Mouse (Mus musculus): ENCODE measurements around the gene Abhd16b.
"Not testable (repeated sequence)": the region's sequence is repeated elsewhere in the genome, so short reads cannot be mapped to it uniquely, and the experiment has no call there.

Gene Abhd16b

GRCm38 (mm10) chr2:181487338-181488277 is 5.4 kb upstream of the Abhd16b start:
- peak; percentile 34 for DNase-seq (ENCODE audit: low read depth, low spot score)

DNA sequence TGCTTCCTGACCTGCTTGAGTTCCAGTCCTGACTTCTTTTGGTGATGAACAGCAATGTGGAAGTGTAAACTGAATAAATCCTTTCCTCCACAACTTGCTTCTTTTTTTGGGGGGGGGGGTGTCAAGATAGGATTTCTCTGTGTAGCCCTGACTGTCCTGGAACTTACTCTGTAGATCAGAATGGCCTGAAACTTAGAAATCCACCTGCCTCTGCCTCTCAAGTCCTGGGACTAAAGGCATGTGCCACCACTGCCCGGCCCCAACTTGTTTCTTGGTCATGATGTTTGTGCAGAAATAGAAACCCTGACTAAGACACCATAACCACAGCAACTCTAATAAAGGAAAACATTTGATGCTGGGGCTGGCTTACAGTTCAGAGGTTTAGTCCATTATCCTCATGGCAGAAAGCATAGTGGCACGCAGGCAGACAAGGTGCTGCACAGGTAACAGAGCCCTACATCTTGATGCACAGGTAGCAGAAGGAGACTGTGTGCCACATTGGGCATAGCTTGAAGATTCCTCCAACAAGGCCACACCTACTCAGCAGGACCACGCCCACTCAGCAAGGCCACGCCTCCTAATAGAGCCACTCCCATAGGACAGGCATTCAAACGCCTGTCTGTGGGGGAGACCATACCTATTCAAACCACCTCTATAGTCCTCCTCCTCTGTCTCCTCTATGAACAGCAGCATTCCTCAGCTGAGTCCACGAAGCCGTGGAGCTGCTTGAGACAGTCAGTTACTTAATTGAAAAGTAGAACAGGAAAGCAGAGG is 1.4 kb upstream of the Abhd16b start:
- DNase-seq (ENCODE audit: low read depth, low spot score), result no peak

DNA sequence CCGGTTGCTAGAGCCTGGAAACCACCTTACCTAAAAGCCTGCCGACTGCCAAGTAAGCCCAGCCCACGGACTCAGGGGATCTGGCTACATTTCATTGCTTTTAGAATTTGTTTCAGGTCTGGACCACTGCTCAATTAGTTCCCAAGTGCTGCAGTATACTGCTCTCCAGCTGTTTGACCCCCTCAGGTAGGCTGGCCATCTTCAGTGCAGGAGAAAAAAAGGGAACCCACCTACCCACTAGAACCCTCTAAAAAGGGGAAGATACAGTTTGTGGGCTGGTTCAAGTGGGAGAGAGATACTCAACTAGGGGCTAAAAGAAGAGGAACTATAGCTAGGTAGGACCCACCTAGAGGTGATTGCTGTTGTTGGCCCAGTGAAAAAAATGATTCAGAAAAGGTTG is 800 bp upstream of the Abhd16b start:
- no peak for DNase-seq (ENCODE audit: low read depth, low spot score)

- no peak for DNase-seq (ENCODE audit: low read depth, low spot score)
Measured at GRCm38 (mm10) chr2:181494266-181494945, 1.4 kb downstream of the Abhd16b start.

GRCm38 (mm10) chr2:181495845-181496244 is 2.8 kb downstream of the Abhd16b start:
- DNase-seq (ENCODE audit: low read depth, low spot score), result not testable (repeated sequence)

- DNase-seq (ENCODE audit: low read depth, low spot score), result peak; percentile 63
Measured at GRCm38 (mm10) chr2:181496281-181496680, 3.3 kb downstream of the Abhd16b start.

- DNase-seq (ENCODE audit: low read depth, low spot score), result peak; percentile 96
Measured at GRCm38 (mm10) chr2:181496831-181497547, 4.0 kb downstream of the Abhd16b start, which contains the start of gene Tpd52l2. Gene Tpd52l2, plus strand, starts transcription at chr2:181497142.

GRCm38 (mm10) chr2:181497548-181497875 is 4.5 kb downstream of the Abhd16b start:
- peak; percentile 53 for DNase-seq (ENCODE audit: low read depth, low spot score)

GRCm38 (mm10) chr2:181498644-181499043 is 5.6 kb downstream of the Abhd16b start:
- DNase-seq (ENCODE audit: low read depth, low spot score), result no peak

DNA sequence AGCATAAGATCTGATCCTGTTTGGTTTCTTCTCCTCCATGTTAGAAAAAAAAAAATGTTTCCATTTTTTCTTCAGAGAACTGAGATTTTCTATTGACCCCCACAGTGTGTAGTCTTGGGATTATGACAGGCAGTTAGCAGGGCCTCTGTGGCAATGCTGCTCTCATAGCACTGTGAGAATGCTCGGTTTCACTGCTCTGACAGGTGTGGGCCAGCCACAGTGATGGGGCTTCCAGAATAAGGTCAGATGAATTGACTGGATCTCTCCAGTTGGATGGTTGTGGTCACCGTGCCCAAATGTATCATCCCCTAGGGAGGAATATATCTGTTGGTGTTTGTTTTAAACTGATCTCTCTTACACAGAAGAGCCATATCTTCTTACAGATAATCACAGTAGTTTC is 16.2 kb downstream of the Abhd16b start:
- no peak for DNase-seq (ENCODE audit: low read depth, low spot score)

GRCm38 (mm10) chr2:181511231-181511630 is 18.2 kb downstream of the Abhd16b start:
- DNase-seq (ENCODE audit: low read depth, low spot score), result no peak

DNA sequence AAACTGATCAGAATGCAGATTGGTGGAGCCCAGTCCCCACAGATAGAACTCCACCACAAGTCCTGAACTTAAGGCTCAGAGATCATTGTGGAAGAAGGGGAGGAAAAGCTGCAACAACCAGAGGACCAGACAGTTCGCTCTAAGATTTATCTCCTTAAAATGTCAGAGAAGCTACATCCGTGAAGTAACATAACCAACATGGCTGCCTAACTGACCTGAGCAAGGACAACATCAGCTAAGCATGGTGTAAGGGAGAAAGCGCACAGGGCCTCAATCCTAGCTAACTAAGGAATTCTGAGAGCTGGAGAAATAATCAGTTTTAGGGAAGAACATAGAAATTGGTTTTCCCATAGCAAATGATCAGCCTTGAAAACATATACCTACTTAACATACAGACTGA is 26.2 kb downstream of the Abhd16b start:
- DNase-seq (ENCODE audit: low read depth, low spot score), result no peak

DNA sequence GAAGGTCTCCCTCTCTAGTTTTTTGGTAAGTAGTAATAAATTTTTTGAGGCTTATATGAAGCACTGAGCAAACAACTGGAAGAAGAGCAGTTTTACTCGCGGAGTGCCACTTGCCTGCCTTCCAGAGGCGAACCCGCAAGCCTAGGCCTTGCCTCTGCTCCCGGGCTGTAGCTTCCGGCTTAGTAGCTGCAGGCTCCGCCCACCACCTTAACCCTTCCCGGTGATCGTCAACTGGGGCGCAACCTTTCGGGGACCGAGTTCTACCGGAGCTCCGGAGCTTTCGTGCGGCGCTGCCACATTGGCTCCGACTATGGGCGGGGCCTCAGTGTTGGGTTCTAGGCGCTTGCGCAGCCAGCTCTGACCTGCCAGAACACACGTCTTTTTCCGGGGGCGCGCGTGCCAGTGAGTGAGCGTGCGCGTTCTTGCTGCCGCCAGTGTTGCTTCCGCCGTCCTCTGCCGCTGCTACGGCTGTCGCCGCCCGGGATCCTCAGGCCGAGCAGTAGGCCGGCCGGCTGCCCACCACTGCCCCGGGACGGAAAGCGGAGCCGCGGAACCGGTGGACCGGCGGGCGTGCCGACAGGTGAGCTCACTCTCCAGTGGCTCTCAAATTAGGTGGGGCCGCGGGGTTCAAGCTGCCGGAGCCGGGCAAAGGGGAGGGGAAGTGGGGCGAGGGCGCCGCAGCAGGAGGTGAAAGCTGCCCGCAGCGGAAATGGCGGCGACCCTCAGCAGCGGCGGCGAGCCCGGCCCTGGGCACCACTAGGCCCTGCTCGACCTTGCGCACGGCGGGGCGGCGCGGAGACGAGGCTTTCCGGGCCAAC is 27.3 kb downstream of the Abhd16b start, which contains the start of gene Dnajc5:
Gene Dnajc5 (plus strand): TSS at position 368 of the 818 bp plus-strand sequence.
- DNase-seq (ENCODE audit: low read depth, low spot score), result peak; percentile 95

DNA sequence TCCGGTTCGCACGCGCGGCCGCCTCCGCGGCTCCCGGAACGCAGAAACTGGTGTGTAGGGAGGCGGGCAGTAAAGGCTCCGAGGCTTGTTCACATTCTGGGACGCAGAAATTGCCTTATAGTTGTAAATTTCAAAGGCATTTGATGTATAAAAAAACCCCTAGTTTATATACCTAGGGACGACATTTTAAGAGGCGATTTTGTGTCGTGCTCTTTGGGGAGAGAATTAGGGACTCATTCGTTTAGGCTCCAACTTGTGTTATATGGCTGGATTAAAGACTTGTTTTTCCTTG is 27.9 kb downstream of the Abhd16b start:
- DNase-seq (ENCODE audit: low read depth, low spot score), result no peak

GRCm38 (mm10) chr2:181521491-181521890 is 28.5 kb downstream of the Abhd16b start:
- DNase-seq (ENCODE audit: low read depth, low spot score), result no peak

DNA sequence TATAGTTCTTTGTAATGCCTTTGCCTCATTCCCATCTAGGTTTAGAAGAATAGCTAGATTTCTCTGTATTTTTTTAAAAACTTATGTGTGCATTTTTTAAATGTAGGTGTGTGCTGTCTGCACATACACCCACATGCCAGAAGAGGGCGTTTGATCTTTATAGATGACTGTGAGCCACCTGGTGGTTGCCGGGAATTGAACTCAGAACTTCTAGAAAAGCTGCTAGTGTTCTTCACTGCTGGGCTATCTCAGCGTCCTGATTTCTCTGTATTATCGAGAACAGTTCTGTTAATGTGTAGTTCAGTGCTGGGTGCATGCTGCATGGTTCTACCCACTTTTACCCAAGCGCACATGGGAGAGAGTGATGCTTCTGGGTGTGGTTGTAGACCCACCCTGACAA is 29.8 kb downstream of the Abhd16b start:
- peak; percentile 14 for DNase-seq (ENCODE audit: low read depth, low spot score)

GRCm38 (mm10) chr2:181525526-181525925 is 32.5 kb downstream of the Abhd16b start:
- no peak for DNase-seq (ENCODE audit: low read depth, low spot score)

DNA sequence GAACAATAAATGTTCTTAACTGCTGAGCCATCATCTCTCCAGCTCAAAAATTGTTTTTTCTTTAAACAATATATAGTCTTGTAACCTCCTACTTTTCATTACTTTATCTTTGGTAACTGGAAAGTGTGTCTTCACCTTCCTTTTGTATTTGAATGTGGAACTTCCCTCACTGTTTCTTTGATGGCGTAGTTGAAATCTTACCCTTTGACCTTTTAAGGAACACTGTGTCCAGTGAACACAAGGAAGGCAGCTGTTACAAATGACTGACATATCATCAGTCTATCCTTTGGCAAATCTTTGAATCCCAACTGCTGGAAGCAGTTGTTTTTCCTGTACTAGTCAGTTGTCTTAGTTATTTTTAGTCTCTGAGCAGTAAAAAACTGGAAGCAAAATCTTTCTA is 36.1 kb downstream of the Abhd16b start:
- DNase-seq (ENCODE audit: low read depth, low spot score), result no peak

DNA sequence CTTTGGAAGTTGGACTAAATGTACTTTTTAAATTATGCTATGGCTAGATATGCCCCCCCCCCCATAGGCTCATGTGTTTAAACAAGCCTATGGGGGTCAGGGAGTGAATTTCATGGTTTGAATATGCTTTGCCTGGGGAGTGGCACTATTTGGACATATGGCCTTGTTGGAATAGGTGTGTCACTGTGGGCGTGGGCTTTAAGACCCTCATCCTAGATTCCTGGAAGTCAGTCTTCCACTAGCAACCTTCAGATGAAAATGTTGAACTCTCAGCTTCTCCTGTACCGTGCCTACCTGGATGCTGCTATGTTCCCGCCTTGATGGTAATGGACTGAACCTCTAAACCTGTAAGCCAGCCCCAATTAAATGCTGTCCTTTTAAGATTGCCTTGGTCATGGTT is 39.6 kb downstream of the Abhd16b start:
- DNase-seq (ENCODE audit: low read depth, low spot score), result no peak

DNA sequence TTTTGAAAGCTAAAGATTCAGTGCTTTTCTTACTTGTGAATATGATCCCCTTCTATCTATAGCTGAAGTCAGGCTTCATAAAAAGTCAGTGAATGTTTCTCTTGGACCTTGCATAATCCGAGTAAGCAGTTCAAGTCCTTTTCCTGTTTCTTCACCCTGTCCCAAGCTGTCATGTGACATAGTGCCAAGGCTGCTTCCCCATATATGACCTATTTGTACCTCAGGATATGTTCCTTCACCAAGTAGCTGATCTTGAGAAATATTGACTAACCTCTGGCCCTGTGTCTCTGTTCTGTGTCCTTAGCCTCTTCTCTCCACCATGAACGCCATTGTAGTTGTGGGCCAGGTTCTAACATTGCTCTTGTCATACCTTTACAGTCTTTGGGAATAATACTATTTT is 43.4 kb downstream of the Abhd16b start:
- DNase-seq (ENCODE audit: low read depth, low spot score), result no peak
